Mouse (Mus musculus): ENCODE data around the gene Abcg4.

The Abcg4 gene

GRCm38 (mm10) chr9:44287401-44288075 is 877 bp downstream of the Abcg4 start:
- in situ Hi-C loops (cut with MboI; ENCODE audit: low pct_unique_long_range_greater_than_20kb in 1 of 2, low sequenced_read_pairs in 2 of 2, unreplicated experiment in 1 of 2) = no loop called here

DNA sequence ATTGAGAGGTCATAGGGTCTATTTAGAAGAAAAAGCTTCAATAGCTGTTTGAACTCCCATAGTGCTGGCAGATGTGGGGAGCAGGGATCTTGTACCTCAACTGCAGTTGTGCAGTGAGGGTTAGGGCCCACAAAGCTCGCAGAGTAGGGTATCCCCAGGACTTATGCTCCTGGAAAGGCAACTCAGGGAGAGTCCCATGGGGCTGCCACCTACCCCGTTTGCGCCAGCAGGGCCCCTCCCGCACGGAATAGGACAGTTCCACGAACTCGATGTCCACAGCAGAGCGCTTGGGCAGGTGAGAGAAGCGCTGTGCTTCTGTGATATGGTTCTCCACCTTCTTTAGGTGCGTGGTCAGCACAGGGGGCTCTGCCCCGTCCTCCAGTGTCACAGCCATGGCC is 1.4 kb downstream of the Abcg4 start:
- in situ Hi-C loops (cut with MboI; ENCODE audit: low pct_unique_long_range_greater_than_20kb in 1 of 2, low sequenced_read_pairs in 2 of 2, unreplicated experiment in 1 of 2) = no loop called here

DNA sequence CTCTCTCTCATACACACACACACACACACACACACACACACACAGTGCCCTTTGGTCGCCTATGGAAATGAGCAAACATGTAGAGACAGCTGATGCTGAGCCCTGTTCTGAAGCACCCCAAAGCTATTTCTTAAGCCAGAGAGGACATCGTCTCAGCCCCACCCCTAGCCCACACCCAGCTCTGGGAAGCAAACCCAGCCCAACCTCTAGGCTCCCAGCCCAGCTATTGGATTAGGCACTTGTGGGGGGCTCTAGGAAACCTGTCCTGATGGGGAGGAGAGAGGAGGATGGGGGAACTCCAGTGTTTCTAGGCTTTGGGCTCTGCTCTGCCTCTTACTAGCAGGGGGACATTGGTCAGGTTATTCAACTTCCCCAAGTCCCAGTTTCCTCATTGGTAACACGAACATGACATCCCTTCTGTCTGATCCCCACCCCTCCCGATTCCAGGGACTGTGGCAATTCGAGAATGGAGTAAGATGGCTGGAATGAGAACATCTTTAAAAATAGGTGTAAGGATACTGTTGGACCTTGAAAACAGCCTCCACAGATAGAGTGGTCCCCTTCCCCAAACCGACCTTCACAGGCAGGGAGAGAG is 2.1 kb downstream of the Abcg4 start:
- in situ Hi-C loops (cut with MboI; ENCODE audit: low pct_unique_long_range_greater_than_20kb in 1 of 2, low sequenced_read_pairs in 2 of 2, unreplicated experiment in 1 of 2) = no loop called here

- in situ Hi-C loops (cut with MboI; ENCODE audit: low pct_unique_long_range_greater_than_20kb in 1 of 2, low sequenced_read_pairs in 2 of 2, unreplicated experiment in 1 of 2) = no loop called here
Observed at GRCm38 (mm10) chr9:44283183-44283582, 5.2 kb downstream of the Abcg4 start.

- in situ Hi-C loops (cut with MboI; ENCODE audit: low pct_unique_long_range_greater_than_20kb in 1 of 2, low sequenced_read_pairs in 2 of 2, unreplicated experiment in 1 of 2) = loop anchor here in 1 of 2 experiments (25.0 kb wide), 1 partner anchor 283 kb away; no protein-coding TSS in a partner anchor
Observed at GRCm38 (mm10) chr9:44269973-44270372, 18.4 kb downstream of the Abcg4 start.

GRCm38 (mm10) chr9:44269077-44269476 is 19.3 kb downstream of the Abcg4 start:
- in situ Hi-C loops (cut with MboI; ENCODE audit: low pct_unique_long_range_greater_than_20kb in 1 of 2, low sequenced_read_pairs in 2 of 2, unreplicated experiment in 1 of 2) = loop anchor here in 1 of 2 experiments (25.0 kb wide), 1 partner anchor 282 kb away; no protein-coding TSS in a partner anchor

- in situ Hi-C loops (cut with MboI; ENCODE audit: low pct_unique_long_range_greater_than_20kb in 1 of 2, low sequenced_read_pairs in 2 of 2, unreplicated experiment in 1 of 2) = loop anchor here in 1 of 2 experiments (25.0 kb wide), 1 partner anchor 281 kb away; no protein-coding TSS in a partner anchor
Observed at GRCm38 (mm10) chr9:44268432-44268831, 20.0 kb downstream of the Abcg4 start, which contains the start of gene Nlrx1. Nlrx1 (minus strand) TSS chr9:44268599.

DNA sequence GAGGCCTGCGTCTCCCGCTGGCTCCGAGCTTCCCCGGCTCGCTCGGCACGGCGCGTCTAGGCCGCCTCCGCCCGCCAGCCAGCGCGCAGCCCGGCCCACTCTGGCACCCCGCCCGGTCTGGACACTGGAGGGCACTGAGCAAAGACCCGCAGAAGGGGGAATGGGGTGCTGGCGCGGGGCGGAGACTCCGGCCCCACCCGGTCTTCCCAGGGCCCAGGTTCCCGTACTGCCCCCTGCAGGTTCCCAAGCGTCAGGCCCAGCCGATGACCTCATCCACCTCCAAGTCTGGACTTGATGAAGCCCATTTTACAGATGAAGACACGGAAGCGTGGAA is 20.4 kb downstream of the Abcg4 start:
- in situ Hi-C loops (cut with MboI; ENCODE audit: low pct_unique_long_range_greater_than_20kb in 1 of 2, low sequenced_read_pairs in 2 of 2, unreplicated experiment in 1 of 2) = loop anchor here in 1 of 2 experiments (25.0 kb wide), 1 partner anchor 281 kb away; no protein-coding TSS in a partner anchor

DNA sequence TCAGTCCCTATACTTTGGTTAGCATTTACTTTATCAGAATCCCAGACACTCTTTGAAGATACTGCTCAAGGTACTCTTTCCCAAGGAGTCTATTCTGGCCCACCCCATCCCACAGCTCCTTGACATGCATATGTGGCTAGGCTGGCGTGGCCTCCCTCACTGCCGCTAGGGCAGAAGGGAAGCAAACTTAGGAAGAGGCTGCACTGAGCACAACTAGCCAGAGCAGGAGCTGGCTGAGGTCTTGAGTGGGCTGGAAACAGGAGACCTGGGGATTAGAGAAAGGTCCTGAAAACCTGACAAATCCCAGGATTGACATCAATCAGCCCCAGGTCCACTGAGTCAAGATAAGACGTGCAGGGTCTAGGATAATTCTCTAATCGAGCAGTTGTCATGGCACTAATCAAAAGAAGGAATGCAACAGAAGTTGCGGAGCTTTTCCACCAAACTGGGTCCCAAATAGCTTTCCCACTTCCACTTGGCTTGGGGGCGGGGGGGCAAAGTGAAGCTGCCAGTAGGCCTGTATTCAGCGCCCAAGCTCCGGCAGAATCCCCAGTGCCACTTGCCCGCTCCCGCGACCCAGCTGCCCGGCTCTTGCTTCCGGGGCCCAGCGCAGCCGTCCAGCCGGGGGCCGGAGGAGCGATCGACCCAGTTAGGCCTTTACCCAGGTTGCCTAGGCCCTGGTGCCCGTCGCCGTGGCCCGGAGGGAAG is 20.9 kb downstream of the Abcg4 start:
- in situ Hi-C loops (cut with MboI; ENCODE audit: low pct_unique_long_range_greater_than_20kb in 1 of 2, low sequenced_read_pairs in 2 of 2, unreplicated experiment in 1 of 2) = loop anchor here in 1 of 2 experiments (25.0 kb wide), 1 partner anchor 280 kb away; no protein-coding TSS in a partner anchor

- in situ Hi-C loops (cut with MboI; ENCODE audit: low pct_unique_long_range_greater_than_20kb in 1 of 2, low sequenced_read_pairs in 2 of 2, unreplicated experiment in 1 of 2) = loop anchor here in 1 of 2 experiments (25.0 kb wide), 1 partner anchor 279 kb away; no protein-coding TSS in a partner anchor
Observed at GRCm38 (mm10) chr9:44266478-44267226, 21.8 kb downstream of the Abcg4 start.

DNA sequence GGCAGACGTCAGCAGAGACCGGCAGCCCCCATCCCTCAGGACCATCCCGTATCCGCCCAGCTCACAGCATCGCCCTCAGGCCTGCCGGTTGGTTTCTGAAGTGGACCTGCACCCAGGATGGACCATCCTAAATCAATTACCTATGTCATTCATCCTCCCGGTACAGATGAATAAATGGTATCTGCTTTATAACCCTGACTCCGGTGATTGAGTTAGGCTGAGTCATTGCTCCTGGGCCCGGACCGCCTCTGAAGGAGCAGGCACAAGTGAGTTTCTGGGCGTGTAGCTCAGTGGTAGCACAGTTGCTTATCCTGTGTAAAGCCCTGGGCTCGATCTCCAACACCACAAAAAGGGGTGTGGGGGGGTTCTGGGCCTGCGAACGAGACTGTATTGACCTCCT is 27.0 kb downstream of the Abcg4 start:
- in situ Hi-C loops (cut with MboI; ENCODE audit: low pct_unique_long_range_greater_than_20kb in 1 of 2, low sequenced_read_pairs in 2 of 2, unreplicated experiment in 1 of 2) = loop anchor here in 1 of 2 experiments (25.0 kb wide), 1 partner anchor 274 kb away; no protein-coding TSS in a partner anchor

DNA sequence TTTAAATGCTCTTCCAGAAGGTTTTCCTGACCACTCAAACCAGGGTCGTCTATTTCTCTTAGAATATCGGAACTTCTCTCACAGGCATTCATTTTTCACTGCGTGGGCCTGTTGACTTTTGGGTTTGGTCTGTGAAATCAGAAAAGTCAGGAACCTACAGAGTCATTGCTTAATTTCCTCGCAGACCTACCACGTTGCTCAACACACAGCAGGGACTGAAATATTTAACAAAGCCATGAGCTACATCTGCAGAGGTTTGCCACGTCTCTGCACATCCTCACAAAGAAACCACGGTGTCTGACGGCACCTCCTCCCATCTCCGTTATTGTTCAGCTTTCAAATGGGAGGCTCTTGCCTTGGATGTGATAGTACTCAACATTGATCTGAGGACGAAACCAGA is 29.4 kb downstream of the Abcg4 start:
- in situ Hi-C loops (cut with MboI; ENCODE audit: low pct_unique_long_range_greater_than_20kb in 1 of 2, low sequenced_read_pairs in 2 of 2, unreplicated experiment in 1 of 2) = loop anchor here in 1 of 2 experiments (25.0 kb wide), 1 partner anchor 272 kb away; no protein-coding TSS in a partner anchor

DNA sequence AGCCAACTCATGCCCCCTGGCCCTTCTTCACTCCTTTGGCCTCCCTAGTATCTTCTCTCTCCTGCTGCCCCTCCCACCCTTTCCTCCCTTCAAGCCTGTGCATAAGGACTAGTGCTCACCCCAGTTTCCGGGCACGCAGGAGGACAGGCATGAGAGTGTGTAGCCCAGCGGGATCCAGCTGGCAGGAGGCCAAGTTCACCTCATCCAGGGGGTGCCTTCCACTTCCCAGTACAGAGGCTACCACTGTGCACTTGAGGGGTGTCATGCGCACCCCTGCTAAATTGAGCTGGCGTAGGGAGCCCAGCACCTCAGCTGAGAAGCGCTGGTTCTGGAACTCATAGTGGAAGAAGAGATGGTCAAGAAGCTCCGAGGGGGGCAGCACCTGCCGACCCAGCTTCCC is 32.2 kb downstream of the Abcg4 start:
- in situ Hi-C loops (cut with MboI; ENCODE audit: low pct_unique_long_range_greater_than_20kb in 1 of 2, low sequenced_read_pairs in 2 of 2, unreplicated experiment in 1 of 2) = loop anchor here in 1 of 2 experiments (25.0 kb wide), 1 partner anchor 269 kb away; no protein-coding TSS in a partner anchor

- in situ Hi-C loops (cut with MboI; ENCODE audit: low pct_unique_long_range_greater_than_20kb in 1 of 2, low sequenced_read_pairs in 2 of 2, unreplicated experiment in 1 of 2) = loop anchor here in 1 of 2 experiments (25.0 kb wide), 1 partner anchor 268 kb away; no protein-coding TSS in a partner anchor
Observed at GRCm38 (mm10) chr9:44255136-44255521, 33.3 kb downstream of the Abcg4 start.

- in situ Hi-C loops (cut with MboI; ENCODE audit: low pct_unique_long_range_greater_than_20kb in 1 of 2, low sequenced_read_pairs in 2 of 2, unreplicated experiment in 1 of 2) = loop anchor here in 1 of 2 experiments (25.0 kb wide), 1 partner anchor 267 kb away; no protein-coding TSS in a partner anchor
Observed at GRCm38 (mm10) chr9:44254508-44255135, 33.8 kb downstream of the Abcg4 start.

DNA sequence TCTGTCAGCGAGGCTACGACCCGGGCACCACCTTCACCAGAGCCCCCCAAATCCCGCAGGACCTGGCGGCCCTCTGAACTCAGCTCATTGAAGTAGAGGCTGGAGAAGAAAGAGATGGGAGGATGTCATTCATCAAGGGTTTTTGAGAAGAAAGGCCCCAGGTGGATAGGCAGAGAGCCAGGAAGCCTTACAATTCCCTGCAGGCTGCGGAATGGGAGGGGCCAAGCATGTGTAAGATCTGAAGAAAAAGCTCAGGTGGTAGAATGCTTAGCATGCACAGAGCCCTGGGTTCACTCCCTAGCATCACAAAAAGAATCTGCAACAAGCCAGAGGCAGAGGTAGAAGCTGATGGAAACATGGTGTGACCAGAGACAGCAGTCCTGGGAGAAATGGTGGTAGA is 35.0 kb downstream of the Abcg4 start:
- in situ Hi-C loops (cut with MboI; ENCODE audit: low pct_unique_long_range_greater_than_20kb in 1 of 2, low sequenced_read_pairs in 2 of 2, unreplicated experiment in 1 of 2) = loop anchor here in 1 of 2 experiments (25.0 kb wide), 1 partner anchor 266 kb away; no protein-coding TSS in a partner anchor

DNA sequence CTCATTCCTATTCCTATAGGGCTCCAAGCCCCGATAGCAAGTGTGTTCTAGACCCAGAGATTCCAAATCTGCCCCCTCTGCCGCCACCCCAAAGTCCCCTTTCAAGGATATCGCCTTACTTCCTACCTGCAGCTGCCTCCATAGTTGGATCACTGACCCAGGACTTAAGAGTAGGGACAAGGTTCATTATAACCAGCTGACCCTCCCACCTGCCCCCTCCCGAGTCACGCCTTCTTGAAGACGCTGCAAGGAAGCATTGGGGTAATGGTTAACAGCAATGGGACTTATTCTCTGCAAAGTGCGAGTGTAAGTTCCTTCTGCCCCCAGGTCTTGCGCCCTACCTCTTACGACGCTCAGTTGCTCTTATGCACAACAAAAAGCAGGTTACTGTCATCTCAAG is 37.1 kb downstream of the Abcg4 start, which contains the start of gene Pdzd3:
Gene Pdzd3 (minus strand): TSS at position 158 of the 400 bp plus-strand sequence.
- in situ Hi-C loops (cut with MboI; ENCODE audit: low pct_unique_long_range_greater_than_20kb in 1 of 2, low sequenced_read_pairs in 2 of 2, unreplicated experiment in 1 of 2) = loop anchor here in 1 of 2 experiments (25.0 kb wide), 1 partner anchor 264 kb away; no protein-coding TSS in a partner anchor

Measured in mouse embryonic stem cell (cell line).